Mouse (Mus musculus): ENCODE measurements around the gene Itga7.
"Not testable (repeated sequence)": the region's sequence is repeated elsewhere in the genome, so short reads cannot be mapped to it uniquely, and the experiment has no call there.

Itga7 gene

DNA sequence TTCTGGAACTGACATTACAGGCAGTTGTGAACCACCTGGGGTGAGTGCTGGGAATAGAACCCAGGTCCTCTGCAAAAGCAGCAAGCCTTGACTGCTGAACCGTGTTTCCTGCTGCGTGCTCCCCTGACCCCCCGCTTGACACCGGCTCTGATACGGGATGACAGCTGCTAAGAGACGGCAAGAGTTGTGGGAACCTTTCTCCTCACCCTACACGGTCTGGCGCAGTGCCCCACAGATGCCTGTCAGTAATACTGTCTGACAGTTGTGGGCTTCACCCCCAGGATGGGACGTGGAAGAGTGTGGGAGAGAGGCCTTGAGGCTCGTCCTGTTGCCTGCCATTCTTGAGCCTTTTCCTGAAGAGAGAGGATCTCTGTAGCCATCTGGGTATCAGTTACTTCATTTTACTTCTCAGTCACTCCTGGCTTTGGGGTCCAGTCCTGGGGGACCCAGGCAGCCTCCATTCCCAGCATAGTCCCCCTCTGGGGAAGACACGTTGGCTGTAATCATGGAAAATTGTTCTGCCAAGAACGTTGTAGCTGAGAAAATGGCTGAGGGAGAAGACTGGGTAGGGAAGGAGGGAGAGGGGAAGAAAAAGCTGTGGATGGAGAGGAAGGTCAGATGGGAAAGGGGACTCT, 4.3 kb downstream of the Itga7 start:
- DNase-seq: no peak

- peak; percentile 91 for DNase-seq
Observed at GRCm38 (mm10) chr10:128938457-128938856, 4.8 kb downstream of the Itga7 start.

- no peak for DNase-seq
Observed at GRCm38 (mm10) chr10:128938974-128939373, 5.4 kb downstream of the Itga7 start.

DNA sequence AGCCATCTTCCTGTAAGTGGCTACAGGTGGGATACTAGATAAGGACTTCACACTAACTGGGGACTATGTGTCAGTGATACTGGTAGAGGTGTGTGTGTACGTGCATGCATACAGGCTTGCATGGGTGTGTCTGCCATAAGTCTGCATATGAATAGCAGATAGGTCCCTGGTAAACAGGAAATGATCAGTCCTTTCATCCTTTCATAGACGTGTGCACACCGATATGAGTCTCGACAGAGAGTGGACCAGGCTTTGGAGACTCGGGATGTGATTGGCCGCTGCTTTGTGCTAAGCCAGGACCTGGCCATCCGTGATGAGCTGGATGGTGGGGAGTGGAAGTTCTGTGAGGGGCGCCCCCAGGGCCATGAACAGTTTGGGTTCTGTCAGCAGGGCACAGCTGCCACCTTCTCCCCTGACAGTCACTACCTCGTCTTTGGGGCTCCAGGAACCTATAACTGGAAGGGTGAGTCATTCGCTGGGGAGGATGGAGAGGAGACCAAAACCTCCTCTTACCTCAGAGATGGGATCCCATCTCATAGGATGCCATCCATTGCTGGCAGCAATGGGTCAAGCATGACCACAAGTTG, 7.0 kb downstream of the Itga7 start:
- DNase-seq: no peak

GRCm38 (mm10) chr10:128945675-128946074, 12.1 kb downstream of the Itga7 start:
- DNase-seq: peak; percentile 43

- DNase-seq: no peak
Observed at GRCm38 (mm10) chr10:128947496-128947895, 13.9 kb downstream of the Itga7 start.

DNA sequence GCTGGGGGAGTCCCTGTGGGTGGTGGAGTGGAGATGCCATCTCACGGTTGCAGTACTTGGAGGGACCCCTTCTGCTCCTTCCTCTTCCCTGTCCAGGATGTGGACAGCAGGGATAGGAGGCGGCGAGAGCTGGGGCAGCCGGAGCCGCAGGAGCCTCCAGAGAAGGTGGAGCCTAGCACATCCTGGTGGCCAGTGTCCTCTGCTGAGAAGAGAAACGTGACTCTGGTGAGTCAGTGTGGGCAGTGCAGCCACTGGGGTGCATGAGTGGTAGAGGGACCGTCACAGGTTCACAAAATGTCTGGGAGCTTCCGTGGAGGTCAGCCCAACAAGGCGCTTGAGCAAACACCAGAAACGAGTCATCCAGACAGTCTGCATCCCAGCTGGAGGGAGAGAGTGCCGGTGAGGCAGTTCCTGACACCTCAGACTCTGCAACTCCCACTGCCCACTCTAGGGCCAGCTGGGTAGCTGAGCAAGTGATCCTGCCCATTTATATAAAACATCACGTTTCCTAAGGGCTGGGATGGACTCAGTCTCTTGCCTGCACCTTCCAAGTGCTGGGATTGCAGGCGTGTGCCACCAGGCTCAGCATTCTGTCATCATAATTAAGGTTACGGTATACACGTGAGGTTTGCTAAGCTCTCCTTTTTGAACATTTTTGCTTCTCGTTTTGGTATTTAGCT, 16.7 kb downstream of the Itga7 start:
- no peak for DNase-seq

DNA sequence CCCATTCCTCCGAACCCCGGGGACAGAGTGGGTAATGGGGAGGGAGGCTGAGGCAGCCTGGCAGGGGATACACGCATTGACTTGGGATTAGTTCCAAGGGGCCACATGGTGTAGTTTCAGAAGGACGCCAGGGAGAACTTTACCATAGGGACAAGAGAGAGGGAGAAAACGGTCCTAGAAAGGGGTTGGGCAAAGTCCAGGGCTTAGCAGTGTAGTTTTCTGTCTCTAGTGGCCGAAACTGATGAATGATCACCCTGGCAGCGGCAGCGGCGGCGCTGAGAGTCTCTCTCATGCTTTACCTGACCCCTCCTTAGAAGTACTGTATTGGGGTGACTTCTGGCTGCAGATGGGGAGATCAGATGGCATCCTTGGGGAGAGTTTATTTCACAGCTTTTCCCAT, 24.7 kb downstream of the Itga7 start:
- no peak for DNase-seq

- DNase-seq: no peak
Observed at GRCm38 (mm10) chr10:128960142-128960541, 26.5 kb downstream of the Itga7 start.

DNA sequence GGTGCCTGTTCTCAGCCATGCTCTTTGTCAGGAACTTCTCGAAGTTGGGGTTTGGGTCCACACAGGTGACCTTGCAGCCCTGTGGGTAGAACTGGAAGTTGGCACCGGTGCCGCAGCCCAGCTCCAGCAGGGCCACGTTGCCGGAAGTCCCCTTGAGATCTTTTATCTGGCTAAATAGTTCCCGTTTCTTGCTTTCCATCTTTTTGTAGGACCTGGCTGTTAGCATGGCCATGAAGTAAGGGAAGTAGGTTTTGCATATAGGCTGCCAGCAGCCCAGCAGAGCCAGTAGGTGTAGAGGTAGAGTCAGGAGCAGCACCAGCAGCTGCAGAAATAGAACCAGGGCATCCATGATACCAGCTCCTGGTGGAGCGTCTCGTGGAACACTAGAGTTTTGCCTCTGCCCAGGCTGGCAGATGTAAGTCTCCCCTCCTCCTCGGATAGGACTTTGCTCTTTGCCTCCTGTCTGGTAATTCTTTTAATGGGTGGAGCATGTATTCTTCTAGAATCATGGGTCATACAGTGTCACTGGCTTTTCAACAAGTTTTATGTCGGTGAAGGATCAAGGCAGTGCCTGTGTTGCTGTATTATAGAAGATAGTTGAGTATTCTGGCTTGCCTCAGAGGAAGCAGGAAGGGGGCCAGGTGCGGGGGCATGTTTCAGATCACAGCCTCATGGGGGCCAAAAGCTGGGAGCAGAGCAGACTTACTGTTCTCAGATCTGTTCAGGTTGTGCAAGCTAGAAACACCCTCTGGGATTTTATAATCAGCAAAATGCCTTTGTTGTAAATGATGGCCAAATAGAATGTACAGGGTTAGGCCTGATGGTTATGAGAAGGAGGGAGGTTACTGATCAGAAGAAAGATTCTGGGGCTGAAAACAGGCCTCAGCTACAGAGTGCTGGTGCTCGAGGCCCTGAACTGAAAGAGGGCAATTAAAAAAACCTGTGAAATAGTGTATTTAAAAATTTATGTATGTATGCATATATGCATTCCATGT, 27.3 kb downstream of the Itga7 start, which contains the start of gene Mettl7b:
Mettl7b (minus strand) TSS at position 399 of the 995 bp plus-strand sequence.
- DNase-seq: no peak

- DNase-seq: no peak
Observed at GRCm38 (mm10) chr10:128964961-128965360, 31.3 kb downstream of the Itga7 start.

DNA sequence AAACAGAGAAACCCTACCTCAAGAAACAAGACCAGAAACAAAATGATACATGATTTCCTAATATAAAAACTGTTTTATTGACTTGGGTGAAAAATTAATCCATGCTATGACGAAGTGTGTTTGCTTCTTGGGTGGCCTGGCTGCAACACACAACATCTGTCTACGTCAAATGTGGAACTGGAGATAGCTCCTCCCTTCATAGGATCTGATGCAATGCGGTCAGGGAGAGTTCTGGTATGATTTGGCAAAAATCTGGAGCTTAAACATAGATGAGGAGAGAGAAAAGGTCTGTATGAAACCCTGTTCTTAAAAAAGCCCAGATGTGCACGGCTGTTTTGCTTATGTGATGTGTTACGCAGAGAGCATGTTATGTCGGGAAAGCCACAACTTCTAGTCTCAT, 32.3 kb downstream of the Itga7 start:
- no peak for DNase-seq

DNA sequence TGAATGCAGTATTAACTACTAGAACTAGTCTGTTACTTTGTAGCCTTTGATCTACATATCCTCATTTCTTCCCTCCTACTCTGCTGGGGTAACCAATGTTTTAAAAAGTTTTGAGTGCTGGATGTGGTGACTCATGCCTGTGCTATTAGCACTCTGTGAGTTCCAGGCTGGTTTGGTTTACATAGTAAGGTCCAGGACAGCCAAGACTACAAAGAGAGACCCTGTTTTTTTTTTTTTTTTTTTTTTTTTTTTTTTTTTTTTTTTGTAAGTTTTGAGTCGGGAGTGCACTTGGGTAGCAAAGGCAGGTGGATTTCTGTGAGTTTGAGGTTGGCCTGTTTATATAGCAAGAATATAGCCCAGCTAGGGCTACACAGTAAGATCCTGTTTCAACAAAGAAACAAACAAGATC, 34.7 kb downstream of the Itga7 start:
- no peak for DNase-seq

DNA sequence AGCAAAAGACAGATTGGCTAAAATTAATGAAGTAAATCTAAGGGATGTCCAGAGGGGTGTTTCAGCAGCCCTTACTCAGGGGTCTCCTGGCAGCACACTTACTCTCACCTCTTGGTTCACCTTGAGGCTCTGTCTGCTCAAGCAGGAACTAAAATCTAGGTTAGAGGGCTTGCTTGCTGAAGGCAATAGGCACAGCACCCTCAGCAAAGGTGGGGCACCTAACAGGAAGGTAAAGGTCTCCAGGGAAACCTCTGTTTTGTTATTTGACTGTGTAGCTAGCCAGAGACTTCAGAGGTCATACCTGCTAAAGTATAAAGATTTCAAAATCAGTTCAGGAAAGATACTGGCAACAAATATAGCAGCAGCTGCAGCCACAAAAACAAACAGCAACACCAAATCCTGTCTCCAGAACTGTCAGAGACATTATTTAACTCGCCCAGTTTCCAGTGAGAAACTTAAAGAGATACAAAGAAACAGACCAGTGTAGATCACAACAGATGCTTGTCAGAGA, 37.2 kb downstream of the Itga7 start:
- DNase-seq: no peak

GRCm38 (mm10) chr10:128972841-128973240, 39.2 kb downstream of the Itga7 start:
- no peak for DNase-seq

DNA sequence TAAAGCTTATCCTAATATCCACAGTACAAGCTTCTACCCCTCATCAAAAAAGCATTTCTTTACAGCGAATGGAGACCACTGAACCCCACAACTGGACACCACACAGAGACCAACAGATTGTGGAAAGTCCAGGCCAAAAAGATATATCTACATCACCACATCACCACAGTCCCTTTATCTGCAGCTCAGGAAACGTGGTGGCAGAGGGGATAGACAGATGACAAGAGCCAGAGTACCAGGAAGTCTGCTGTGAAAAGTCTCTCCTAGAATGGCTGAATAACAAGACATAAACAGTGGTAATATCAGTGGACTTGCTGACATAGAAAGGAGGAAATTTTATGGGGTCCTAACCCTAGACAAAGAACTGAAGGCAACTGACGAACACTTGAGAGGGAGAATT, 42.8 kb downstream of the Itga7 start:
- DNase-seq: no peak

DNA sequence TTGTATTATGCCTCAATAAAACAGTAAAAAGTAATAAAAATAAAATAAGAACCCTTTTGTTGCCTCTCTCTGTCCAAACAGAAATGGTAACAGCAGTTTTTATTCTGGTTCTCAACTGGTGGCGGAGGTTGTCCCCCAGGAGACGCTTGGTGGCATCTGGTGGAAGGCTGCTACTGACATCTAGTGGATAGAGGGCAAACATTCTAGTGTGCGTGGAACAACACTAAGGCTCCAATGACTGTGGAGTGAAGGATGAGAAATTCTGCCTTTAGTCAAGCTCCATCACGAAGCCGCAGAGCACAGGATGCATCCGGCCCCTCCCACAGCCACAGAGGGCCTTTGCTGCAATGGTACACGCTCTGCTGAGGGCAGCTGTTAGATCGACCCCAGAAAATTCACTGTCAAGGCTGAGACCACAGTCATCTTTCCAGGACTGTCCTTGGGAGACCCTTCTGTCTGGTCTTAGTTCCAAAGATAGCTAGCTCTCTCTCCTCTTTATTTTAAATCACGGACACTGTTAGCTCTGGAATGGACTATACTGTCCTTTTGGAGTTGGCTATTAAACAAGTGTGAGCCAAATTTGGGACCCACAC, 44.0 kb downstream of the Itga7 start:
- DNase-seq: peak; percentile 54

- no peak for DNase-seq
Observed at GRCm38 (mm10) chr10:128980644-128981365, 47.2 kb downstream of the Itga7 start.

GRCm38 (mm10) chr10:128989131-128989530, 55.5 kb downstream of the Itga7 start, which contains the start of gene Olfr9:
Gene Olfr9, plus strand, starts transcription at chr10:128989431.
- DNase-seq: not testable (repeated sequence)

DNA sequence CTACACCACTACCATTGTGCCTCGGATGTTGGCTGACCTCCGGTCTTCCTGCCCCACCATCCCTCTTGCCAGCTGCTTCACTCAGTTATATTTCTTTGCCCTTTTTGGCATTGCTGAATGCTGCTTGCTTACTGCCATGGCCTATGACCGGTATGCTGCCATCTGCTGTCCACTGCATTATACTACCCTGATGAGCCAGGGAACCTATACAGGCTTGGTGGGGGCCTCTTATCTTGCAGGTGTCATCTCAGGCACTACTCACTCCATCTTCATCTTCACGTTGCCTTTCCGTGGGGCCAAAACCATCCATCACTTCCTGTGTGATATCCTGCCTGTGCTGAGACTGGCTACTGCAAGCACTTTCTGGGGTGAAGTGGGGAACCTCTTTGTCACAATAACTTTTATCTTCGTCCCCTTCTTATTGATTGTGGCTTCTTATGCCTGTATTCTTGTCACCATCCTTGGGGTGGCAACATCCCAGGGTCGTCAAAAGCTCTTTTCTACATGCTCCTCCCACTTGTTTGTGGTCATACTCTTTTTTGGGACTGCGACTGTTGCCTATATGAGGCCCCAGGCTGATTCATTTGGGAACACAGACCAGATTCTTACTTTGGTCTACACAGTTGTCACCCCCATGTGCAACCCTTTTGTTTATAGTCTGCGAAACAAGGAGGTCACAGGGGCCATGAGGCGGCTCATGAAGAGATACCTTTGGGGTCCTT, 56.7 kb downstream of the Itga7 start:
- DNase-seq: not testable (repeated sequence)

DNA sequence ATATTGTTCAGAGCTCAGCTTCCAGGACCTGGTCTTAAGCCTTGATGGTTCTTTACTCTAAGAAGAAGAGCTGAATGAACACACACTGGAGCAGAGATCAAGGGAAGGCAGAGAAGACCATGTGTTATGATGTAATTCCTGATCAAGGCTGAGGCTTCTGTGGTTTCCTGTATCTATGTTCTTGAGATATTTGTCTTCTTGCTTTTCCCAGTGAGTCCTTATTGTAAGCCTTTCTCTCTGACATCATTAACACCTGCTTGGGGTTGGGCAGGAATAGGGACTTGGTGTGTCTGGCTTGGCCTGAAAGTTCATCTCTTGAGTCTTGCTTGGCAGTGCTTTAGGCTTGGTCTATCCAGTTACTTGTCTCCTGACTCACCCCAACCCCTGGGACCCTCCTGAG, 57.4 kb downstream of the Itga7 start:
- no peak for DNase-seq

Data from cerebellum, adult 8-10 months (tissue).